Mouse (Mus musculus) spleen, adult 2 months (tissue): ENCODE measurements around the gene Ptprm.

Source experiments
- CTCF ChIP-seq: fragments of 200-500 bp; IDR thresholded peaks from 2 replicates; pipeline ENCODE4 v1.5.1; 2011; ENCODE audit warnings: mild to moderate bottlenecking, inconsistent platforms; ENCODE audit not compliant: insufficient read depth, insufficient read length, insufficient replicate concordance; ENCODE audit errors: extremely low read depth
- POLR2A ChIP-seq: fragments of 200-500 bp; IDR thresholded peaks from 2 replicates; pipeline ENCODE4 v1.6.1; 2011; ENCODE audit warnings: low read depth, low read length, inconsistent platforms

DNA sequence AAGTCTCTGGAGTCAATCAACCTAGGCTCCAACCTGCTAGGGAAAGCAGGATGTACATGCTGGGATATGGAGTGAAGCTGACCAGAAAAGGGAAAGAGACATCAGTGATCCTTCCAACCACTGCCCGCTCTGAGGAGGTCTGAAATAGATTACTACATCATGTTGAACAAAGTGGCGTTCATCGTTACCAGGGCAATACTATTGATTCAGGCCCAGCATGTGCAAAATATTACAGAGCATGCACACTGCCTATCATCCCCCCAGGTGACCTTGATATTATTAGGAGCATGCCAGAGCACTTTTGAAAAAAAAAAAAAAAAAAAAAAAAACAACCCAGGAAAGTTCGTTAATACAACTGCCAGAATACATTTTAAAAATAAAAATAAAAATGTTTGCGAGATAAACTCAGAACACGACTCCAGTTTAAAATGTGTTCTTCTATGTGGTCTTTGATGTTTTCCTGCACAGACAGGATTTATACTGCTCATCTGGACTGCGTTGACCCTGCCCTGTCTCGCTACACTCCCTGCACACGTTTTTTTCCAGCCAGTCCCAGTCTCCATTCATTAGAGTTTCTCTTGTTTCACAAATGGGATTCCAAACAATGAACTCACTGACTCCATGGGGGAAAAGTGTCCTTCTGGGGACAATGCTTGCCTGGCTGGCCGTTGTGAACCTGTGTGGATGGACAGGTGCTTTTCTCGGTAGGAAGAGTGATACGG is 111.3 kb downstream of the Ptprm start:
- no peak for TF ChIP-seq CTCF
- no peak for TF ChIP-seq POLR2A
